Mouse (Mus musculus): ENCODE data around the gene Cttnbp2nl. TPM values are rescaled to one million over a fixed set of nuclear protein-coding genes. Genes with fewer than 3 reads are reported as not detected.

Cttnbp2nl gene
- polyA plus RNA-seq, 1 experiment from 2014 or later, result 55.7 TPM

Other genes starting within 250 kb of the Cttnbp2nl start
- 17.4 and 22.0 TPM in 2 replicates for gene Mov10, start 234.6 kb downstream of the Cttnbp2nl start, polyA plus RNA-seq (2014; fragmentation: Nextera tagmentation; extraction: Ambion mirVana)
- 34.5 and 36.6 TPM in 2 replicates for gene St7l, start 189.1 kb downstream of the Cttnbp2nl start, polyA plus RNA-seq (2014; fragmentation: Nextera tagmentation; extraction: Ambion mirVana)
- gene Capza1, start 188.6 kb downstream of the Cttnbp2nl start, polyA plus RNA-seq (2014; fragmentation: Nextera tagmentation; extraction: Ambion mirVana), result 261 and 269 TPM in 2 replicates
- 0.90 and 1.5 TPM in 2 replicates for gene Wnt2b, start 91.2 kb downstream of the Cttnbp2nl start, polyA plus RNA-seq (2014; fragmentation: Nextera tagmentation; extraction: Ambion mirVana)
- gene 4930564D02Rik, start 13.7 kb upstream of the Cttnbp2nl start, polyA plus RNA-seq (2014; fragmentation: Nextera tagmentation; extraction: Ambion mirVana), result not detected in 2 replicates

Data from neural tube, embryonic 11.5 days (tissue).